Mouse (Mus musculus): ENCODE results near the gene Zdhhc14. TPM values are rescaled to one million over a fixed set of nuclear protein-coding genes. Genes with fewer than 3 reads are reported as not detected.

Gene Zdhhc14
- total and polyA plus RNA-seq, 3 experiments = 0.34 to 1.3 (median 0.35) TPM

DNA sequence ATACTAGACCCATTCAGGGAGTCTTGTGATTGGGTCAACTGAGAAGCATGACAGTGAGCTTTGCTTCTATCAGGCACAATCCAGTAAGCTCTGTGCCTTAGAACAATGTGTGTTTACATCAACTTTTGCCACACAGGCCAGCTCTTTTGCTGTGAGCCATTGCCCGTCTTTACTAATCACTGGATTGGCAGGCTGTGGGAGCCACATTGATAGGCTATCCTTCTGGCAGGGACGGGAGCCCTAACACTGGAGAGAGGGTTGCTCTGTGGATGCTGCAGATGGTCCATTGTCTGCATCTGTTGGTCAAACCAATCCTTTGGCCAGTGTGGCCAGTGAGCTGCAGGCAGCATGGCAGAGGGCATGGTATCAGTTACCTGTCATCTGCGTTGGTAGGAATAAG is 58.8 kb downstream of the Zdhhc14 start:
- TF ChIP-seq BHLHE40 (IDR thresholded peaks at IDR 0.05; ENCODE audit: low read depth, low read length) (no peak), EP300 (IDR thresholded peaks at IDR 0.05; ENCODE audit: low read length) (no peak), ETS1 (conservative IDR thresholded peaks at IDR 0.05; ENCODE audit: low read depth, low read length) (no peak), ZMIZ1 (IDR thresholded peaks at IDR 0.05; ENCODE audit: low read depth, low read length) (no peak), CTCF (conservative IDR thresholded peaks at IDR 0.05 in 1 of 2, IDR thresholded peaks at IDR 0.05 in 1 of 2; ENCODE audit: low read depth in 2 of 2, low read length in 2 of 2) (no peak), E2F4 (IDR thresholded peaks at IDR 0.05; ENCODE audit: insufficient replicate concordance, low read depth, low read length) (no peak), MXI1 (IDR thresholded peaks at IDR 0.05; ENCODE audit: low read depth, low read length) (no peak), RAD21 (IDR thresholded peaks at IDR 0.05; ENCODE audit: low read depth, low read length) (no peak), MAZ (IDR thresholded peaks at IDR 0.05; ENCODE audit: low read depth, low read length) (no peak), NRF1 (IDR thresholded peaks at IDR 0.05; ENCODE audit: low read depth, low read length) (no peak), HCFC1 (IDR thresholded peaks at IDR 0.05; ENCODE audit: low read depth, low read length) (no peak), JUND (conservative IDR thresholded peaks at IDR 0.05; ENCODE audit: low read depth, low read length) (no peak), NELFE (IDR thresholded peaks at IDR 0.05; ENCODE audit: low read depth, low read length) (no peak), IRF4 (IDR thresholded peaks at IDR 0.05; ENCODE audit: low read depth, low read length) (no peak), RCOR1 (conservative IDR thresholded peaks at IDR 0.05; ENCODE audit: low read depth, low read length) (no peak)
- no peaks in the 10 kb centered on the region for H3K36me3 ChIP-seq (replicated peaks in 1 of 2; ENCODE audit: control insufficient read depth in 1 of 2, insufficient read depth in 1 of 2, low read length in 1 of 2)
- no peaks in the 10 kb centered on the region for H3K79me2 ChIP-seq (replicated peaks; ENCODE audit: control insufficient read depth, extremely low read depth, insufficient read depth, poor library complexity, severe bottlenecking)
- no peak overlapping the region for H3K27ac ChIP-seq (ENCODE audit: insufficient read depth, low read depth)
- no peaks in the 10 kb centered on the region for H3K27me3 ChIP-seq (replicated peaks)
- no peak overlapping the region for H3K4me3 ChIP-seq (replicated peaks in 1 of 3; ENCODE audit: low read depth in 2 of 3, low read length in 2 of 3, poor library complexity in 1 of 3)
- no peaks in the 10 kb centered on the region for H3K4me1 ChIP-seq (ENCODE audit: control insufficient read depth in 1 of 2, insufficient read depth in 2 of 2)
- no peak overlapping the region for H3K9ac ChIP-seq (ENCODE audit: insufficient read depth, low read depth)
- H3K4me2 ChIP-seq (ENCODE audit: insufficient read depth, low read depth, poor library complexity, severe bottlenecking) = no peak overlapping the region
- DNase-seq (ENCODE audit: extremely low read depth) = no peak
- H3K9me3 ChIP-seq (replicated peaks; ENCODE audit: low read length) = no peaks in the 10 kb centered on the region
- dilution Hi-C loops (cut with MboI; ENCODE audit: extremely low pct_ligation_motif_present, extremely low pct_unique_long_range_greater_than_20kb, low sequenced_read_pairs) (no loop called here), in situ Hi-C loops (cut with MboI; ENCODE audit: low pct_ligation_motif_present, low pct_unique_long_range_greater_than_20kb, low sequenced_read_pairs) (no loop called here)

DNA sequence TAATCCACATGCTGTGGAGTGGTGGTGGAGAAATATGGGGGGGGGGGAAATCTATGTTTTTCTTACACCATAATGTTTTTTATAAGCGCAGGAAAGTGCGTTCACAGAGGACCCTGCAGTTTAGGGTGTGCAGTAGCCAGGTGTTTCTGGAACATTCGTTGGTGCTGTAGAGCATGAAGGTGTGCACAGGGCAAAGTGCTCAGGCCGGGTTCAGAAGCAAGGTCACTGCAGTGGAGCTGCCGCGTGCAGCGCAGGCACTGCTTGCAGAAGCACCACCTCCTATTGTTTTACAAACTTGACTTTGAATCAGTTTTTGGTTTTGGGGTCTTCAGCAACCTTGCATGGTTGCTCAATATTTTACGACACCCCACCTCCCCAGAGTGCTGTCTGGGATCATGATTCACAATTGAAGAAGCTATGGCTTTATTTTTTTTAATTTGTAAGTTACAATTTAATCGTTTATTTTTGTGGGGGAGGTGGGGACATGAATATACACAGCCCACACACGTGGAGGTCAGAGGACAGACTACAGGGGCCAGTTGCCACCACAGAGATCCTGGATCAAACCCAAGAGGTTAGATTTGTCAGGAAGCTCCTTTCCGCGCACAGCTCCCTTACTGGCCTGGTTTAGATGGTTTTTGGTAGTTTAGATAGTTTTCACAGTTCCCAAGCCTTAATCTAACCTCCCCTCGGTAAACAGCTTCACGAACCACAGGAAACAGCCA is 59.8 kb downstream of the Zdhhc14 start:
- no peaks in the 10 kb centered on the region for H3K36me3 ChIP-seq (replicated peaks in 1 of 2; ENCODE audit: control insufficient read depth in 1 of 2, insufficient read depth in 1 of 2, low read length in 1 of 2)
- dilution Hi-C loops (cut with MboI; ENCODE audit: extremely low pct_ligation_motif_present, extremely low pct_unique_long_range_greater_than_20kb, low sequenced_read_pairs) = no loop called here

More for the DNA sequence above, 59.8 kb downstream of the Zdhhc14 start:
- Histone ChIP-seq H3K27ac (ENCODE audit: insufficient read depth, low read depth) (no peak overlapping the region), H3K4me2 (ENCODE audit: insufficient read depth, low read depth, poor library complexity, severe bottlenecking) (no peak overlapping the region), H3K27me3 (replicated peaks) (no peaks in the 10 kb centered on the region), H3K9ac (ENCODE audit: insufficient read depth, low read depth) (no peak overlapping the region), H3K9me3 (replicated peaks; ENCODE audit: low read length) (no peaks in the 10 kb centered on the region), H3K79me2 (replicated peaks; ENCODE audit: control insufficient read depth, extremely low read depth, insufficient read depth, poor library complexity, severe bottlenecking) (no peaks in the 10 kb centered on the region), H3K4me1 (ENCODE audit: control insufficient read depth in 1 of 2, insufficient read depth in 2 of 2) (no peaks in the 10 kb centered on the region), H3K4me3 (replicated peaks in 1 of 3; ENCODE audit: low read depth in 2 of 3, low read length in 2 of 3, poor library complexity in 1 of 3) (no peak overlapping the region)
- TF ChIP-seq BHLHE40 (IDR thresholded peaks at IDR 0.05; ENCODE audit: low read depth, low read length) (no peak), ZC3H11A (IDR thresholded peaks at IDR 0.05; ENCODE audit: low read depth, low read length) (no peak), JUND (conservative IDR thresholded peaks at IDR 0.05; ENCODE audit: low read depth, low read length) (no peak), EP300 (IDR thresholded peaks at IDR 0.05; ENCODE audit: low read length) (no peak), USF1 (IDR thresholded peaks at IDR 0.05; ENCODE audit: low read depth, low read length) (no peak), MAZ (IDR thresholded peaks at IDR 0.05; ENCODE audit: low read depth, low read length) (no peak), KAT2A (IDR thresholded peaks at IDR 0.05; ENCODE audit: insufficient replicate concordance, low read length) (no peak)
- no peak for DNase-seq (ENCODE audit: extremely low read depth)
- in situ Hi-C loops (cut with MboI; ENCODE audit: low pct_ligation_motif_present, low pct_unique_long_range_greater_than_20kb, low sequenced_read_pairs) = no loop called here

All from CH12.LX (cell line).